Mouse (Mus musculus) heart, embryonic 12.5 days (tissue): ENCODE results near the gene Slc37a4. TPM values are rescaled to one million over a fixed set of nuclear protein-coding genes. Genes with fewer than 3 reads are reported as not detected.
"Not testable (repeated sequence)": the region's sequence is repeated elsewhere in the genome, so short reads cannot be mapped to it uniquely, and the experiment has no call there.

Experiments used
- ATAC-seq: fragments of 200-750 bp; cut with Nextera tagmentation; 2 replicates; pipeline ENCODE4 v1.8.0; 2017; ENCODE audit warnings: moderate TSS enrichment, moderate library complexity; ENCODE audit not compliant: insufficient number of reproducible peaks, low FRiP score
- H3K27ac ChIP-seq: fragments of 300-500 bp; sonication (generic); 2 replicates; pipeline ENCODE4 v1.5.1; 2016; ENCODE audit warnings: mild to moderate bottlenecking, moderate library complexity; ENCODE audit not compliant: poor library complexity, severe bottlenecking
- H3K27me3 ChIP-seq: fragments of 300-500 bp; sonication (generic); replicated peaks from 2 replicates; pipeline ENCODE4 v1.6.1; 2016; ENCODE audit warnings: mild to moderate bottlenecking, moderate library complexity
- H3K36me3 ChIP-seq: fragments of 300-500 bp; sonication (generic); 2 replicates; pipeline ENCODE4 v1.6.1; 2016; ENCODE audit warnings: mild to moderate bottlenecking, moderate library complexity
- H3K4me1 ChIP-seq: fragments of 300-500 bp; sonication (generic); replicated peaks from 2 replicates; pipeline ENCODE4 v1.6.1; 2016; ENCODE audit warnings: mild to moderate bottlenecking
- H3K4me2 ChIP-seq: fragments of 300-500 bp; sonication (generic); 2 replicates; pipeline ENCODE4 v1.6.1; 2016; ENCODE audit warnings: mild to moderate bottlenecking, moderate library complexity
- H3K4me3 ChIP-seq: fragments of 300-500 bp; sonication (generic); 2 replicates; pipeline ENCODE4 v1.5.1; 2016; ENCODE audit warnings: mild to moderate bottlenecking
- H3K9ac ChIP-seq: fragments of 300-500 bp; sonication (generic); 2 replicates; pipeline ENCODE4 v1.6.1; 2016; ENCODE audit warnings: mild to moderate bottlenecking, moderate library complexity
- H3K9me3 ChIP-seq: fragments of 300-500 bp; sonication (generic); replicated peaks from 2 replicates; pipeline ENCODE4 v1.6.1; 2016; ENCODE audit warnings: mild to moderate bottlenecking, moderate library complexity
- WGBS: fragments of 180-500 bp; shearing (Covaris S2); methylation state at CpG from one replicate; pipeline ENCODE4 v1.1.7; 2016; 5-methylcytosine and 5-hydroxymethylcytosine counted together
- polyA plus RNA-seq: library from polyadenylated mRNA; unstranded; fragments of >200 nt; fragmentation: Nextera tagmentation; extraction: Ambion mirVana; gene quantifications from 2 replicates; pipeline ENCODE4 v1.2.1, GENCODE M21; 2016

Gene Slc37a4
- polyA plus RNA-seq, result 28.1 and 33.0 TPM in 2 replicates

- peak; percentile 99 for ATAC-seq
- H3K4me2 ChIP-seq, result peak within 1 kb of the TSS; percentile 95
- H3K27ac ChIP-seq, result peak within 1 kb of the TSS; percentile 93
- under 1% methylated on average over 43 of the region's 43 CpGs for WGBS
- H3K9ac ChIP-seq, result peak within 1 kb of the TSS; percentile 92
- peaks cover 23% of the 10 kb centered on the region for H3K4me1 ChIP-seq
- H3K4me3 ChIP-seq, result peak within 1 kb of the TSS; percentile 82
- H3K9me3 ChIP-seq, result no peaks in the 10 kb centered on the region
- peaks cover 36% of the 10 kb centered on the region for H3K36me3 ChIP-seq
- H3K27me3 ChIP-seq, result no peaks in the 10 kb centered on the region
Measured at GRCm38 (mm10) chr9:44396684-44397411, at the start of gene Slc37a4. Slc37a4 (plus strand) TSS chr9:44396852.

- H3K36me3 ChIP-seq, result peaks cover 56% of the 10 kb centered on the region
- no peak overlapping the region for H3K4me3 ChIP-seq
- no peaks in the 10 kb centered on the region for H3K27me3 ChIP-seq
- no peak for ATAC-seq
- H3K4me2 ChIP-seq, result no peak overlapping the region
- peaks cover 15% of the 10 kb centered on the region for H3K4me1 ChIP-seq
- H3K9me3 ChIP-seq, result no peaks in the 10 kb centered on the region
- 94% methylated on average over 9 of the region's 9 CpGs for WGBS
- H3K27ac ChIP-seq, result no peak overlapping the region
- H3K9ac ChIP-seq, result no peak overlapping the region
Measured at GRCm38 (mm10) chr9:44347166-44347565, 49.5 kb upstream of the Slc37a4 start.

GRCm38 (mm10) chr9:44347621-44348020, 49.0 kb upstream of the Slc37a4 start:
- H3K4me1 ChIP-seq, result peaks cover 10% of the 10 kb centered on the region
- H3K4me3 ChIP-seq, result no peak overlapping the region
- no peak for ATAC-seq
- no peak overlapping the region for H3K9ac ChIP-seq
- no peak overlapping the region for H3K27ac ChIP-seq
- peaks cover 60% of the 10 kb centered on the region for H3K36me3 ChIP-seq
- H3K27me3 ChIP-seq, result no peaks in the 10 kb centered on the region
- H3K9me3 ChIP-seq, result no peaks in the 10 kb centered on the region
- WGBS, result 87% methylated on average over 4 of the region's 4 CpGs
- no peak overlapping the region for H3K4me2 ChIP-seq

- 93% methylated on average over 4 of the region's 4 CpGs for WGBS
- ATAC-seq, result no peak
- H3K9ac ChIP-seq, result no peak overlapping the region
Measured at GRCm38 (mm10) chr9:44348546-44348945, 48.1 kb upstream of the Slc37a4 start.

DNA sequence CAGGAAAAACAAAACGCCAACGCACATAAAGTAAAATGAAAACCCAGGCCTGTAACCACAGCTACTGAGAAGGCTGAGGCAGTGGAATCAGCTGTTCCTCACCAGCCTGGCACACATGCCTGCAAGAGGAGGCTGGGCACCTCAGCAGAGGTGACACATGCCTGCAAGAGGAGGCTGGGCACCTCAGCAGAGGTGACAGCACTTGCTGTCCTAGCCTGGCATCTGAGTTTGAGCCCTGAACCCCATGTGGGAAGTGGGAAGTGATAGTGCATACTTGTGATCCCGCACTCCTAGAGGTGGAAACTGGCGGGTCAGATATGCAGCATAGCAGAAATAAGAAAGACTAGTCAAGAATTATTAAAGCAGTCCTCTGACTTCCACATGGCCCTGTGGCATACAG, 45.3 kb upstream of the Slc37a4 start:
- ATAC-seq, result no peak
- H3K4me2 ChIP-seq, result no peak overlapping the region
- 97% methylated on average over 4 of the region's 4 CpGs for WGBS
- no peak overlapping the region for H3K27ac ChIP-seq
- no peak overlapping the region for H3K4me3 ChIP-seq
- H3K27me3 ChIP-seq, result no peaks in the 10 kb centered on the region
- no peaks in the 10 kb centered on the region for H3K9me3 ChIP-seq
- no peaks in the 10 kb centered on the region for H3K4me1 ChIP-seq
- H3K36me3 ChIP-seq, result peaks cover 97% of the 10 kb centered on the region
- no peak overlapping the region for H3K9ac ChIP-seq

More at GRCm38 (mm10) chr9:44348546-44348945, 48.1 kb upstream of the Slc37a4 start:
- H3K4me3 ChIP-seq, result no peak overlapping the region
- H3K36me3 ChIP-seq, result peaks cover 69% of the 10 kb centered on the region
- no peaks in the 10 kb centered on the region for H3K27me3 ChIP-seq
- peaks cover 3% of the 10 kb centered on the region; the same call in 1 of the 2 replicates for H3K4me1 ChIP-seq
- H3K27ac ChIP-seq, result no peak overlapping the region
- no peak overlapping the region for H3K4me2 ChIP-seq
- H3K9me3 ChIP-seq, result no peaks in the 10 kb centered on the region

DNA sequence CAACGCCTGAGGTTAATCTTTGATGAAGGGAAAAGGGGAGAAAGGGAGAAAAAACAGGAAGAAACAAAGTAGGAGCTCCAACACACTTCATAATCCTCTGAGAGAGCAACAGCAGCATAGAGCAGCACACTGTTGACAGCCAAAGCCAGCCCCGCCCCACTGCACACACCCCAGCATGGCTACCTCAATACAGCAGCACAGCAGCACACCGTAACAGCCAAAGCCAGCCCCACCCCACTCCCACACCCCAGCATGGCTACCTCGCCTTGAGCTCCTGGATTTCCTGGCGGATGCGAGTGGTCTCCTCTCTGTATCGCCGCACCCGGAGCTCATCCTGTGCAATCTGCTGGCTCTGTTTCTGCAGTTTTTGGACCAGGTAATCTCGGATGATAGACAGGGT, 44.3 kb upstream of the Slc37a4 start:
- Histone ChIP-seq H3K9me3 (no peaks in the 10 kb centered on the region), H3K27ac (no peak overlapping the region), H3K27me3 (no peaks in the 10 kb centered on the region), H3K4me1 (no peaks in the 10 kb centered on the region), H3K36me3 (peaks cover 97% of the 10 kb centered on the region), H3K4me3 (no peak overlapping the region), H3K4me2 (no peak overlapping the region), H3K9ac (no peak overlapping the region)
- 89% methylated on average over 10 of the region's 10 CpGs for WGBS
- peak; percentile 63; the same call in 1 of the 2 replicates for ATAC-seq

DNA sequence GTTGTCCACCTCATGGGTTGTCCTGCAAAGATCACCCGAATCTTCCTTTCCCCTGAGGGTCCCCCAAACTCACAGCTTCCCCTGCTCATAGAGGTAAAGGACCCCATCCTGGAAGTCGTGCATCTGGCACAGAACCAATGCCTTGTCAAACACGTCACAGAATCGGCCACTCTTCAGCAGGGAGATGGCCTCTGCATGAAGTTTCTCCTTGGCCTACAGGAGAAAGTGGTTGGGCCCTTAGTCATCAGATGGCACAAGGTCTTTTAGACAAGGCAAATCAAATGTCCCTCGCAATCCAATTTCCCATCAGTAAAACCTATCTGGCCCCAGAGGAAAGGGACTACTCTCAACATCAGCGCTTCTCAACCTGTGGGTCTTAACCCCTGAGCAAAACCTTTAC, 43.5 kb upstream of the Slc37a4 start:
- H3K36me3 ChIP-seq, result peaks cover 95% of the 10 kb centered on the region
- no peak overlapping the region for H3K9ac ChIP-seq
- no peak overlapping the region for H3K4me3 ChIP-seq
- no peaks in the 10 kb centered on the region for H3K9me3 ChIP-seq
- no peak overlapping the region for H3K27ac ChIP-seq
- no peaks in the 10 kb centered on the region for H3K4me1 ChIP-seq
- no peak for ATAC-seq
- no peak overlapping the region for H3K4me2 ChIP-seq
- no peaks in the 10 kb centered on the region for H3K27me3 ChIP-seq
- WGBS, result 90% methylated on average over 6 of the region's 6 CpGs

DNA sequence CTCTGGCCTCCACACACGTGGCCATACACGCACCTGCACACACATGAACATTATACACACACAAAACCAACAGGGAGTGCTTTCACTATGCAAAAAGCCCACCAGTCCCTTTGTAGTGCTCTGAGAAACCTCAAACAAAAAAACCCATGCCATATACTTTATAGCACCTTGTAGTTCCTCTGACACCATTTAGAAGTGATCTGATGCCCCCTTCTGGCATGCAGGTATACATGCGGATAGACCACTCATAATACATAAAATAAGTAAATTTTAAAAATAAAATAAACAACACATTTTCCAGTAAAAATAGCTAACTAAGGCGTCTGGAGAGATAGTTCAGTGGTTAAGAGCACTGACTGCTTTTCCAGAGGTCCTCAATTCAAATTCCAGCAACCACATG, 39.4 kb upstream of the Slc37a4 start:
- no peak for ATAC-seq
- H3K4me3 ChIP-seq, result no peak overlapping the region
- no peak overlapping the region for H3K4me2 ChIP-seq
- H3K9ac ChIP-seq, result no peak overlapping the region
- peaks cover 72% of the 10 kb centered on the region for H3K36me3 ChIP-seq
- no peaks in the 10 kb centered on the region for H3K27me3 ChIP-seq
- 74% methylated on average over 4 of the region's 4 CpGs for WGBS
- H3K27ac ChIP-seq, result no peak overlapping the region
- no peaks in the 10 kb centered on the region for H3K9me3 ChIP-seq
- H3K4me1 ChIP-seq, result peaks cover 7% of the 10 kb centered on the region

GRCm38 (mm10) chr9:44361190-44361917, 35.3 kb upstream of the Slc37a4 start, which contains the start of gene Vps11:
Vps11 (minus strand) TSS chr9:44361670.
- peak; percentile 93 for ATAC-seq
- H3K9ac ChIP-seq, result peak within 1 kb of the TSS; percentile 88
- WGBS, result under 1% methylated on average over 44 of the region's 44 CpGs

GRCm38 (mm10) chr9:44361931-44362330, 34.7 kb upstream of the Slc37a4 start:
- H3K9me3 ChIP-seq, ATAC-seq, H3K4me1 ChIP-seq, H3K9ac ChIP-seq, H3K27me3 ChIP-seq, H3K27ac ChIP-seq: not testable (repeated sequence)
- Histone ChIP-seq H3K36me3 (peaks cover 24% of the 10 kb centered on the region), H3K4me3 (peak overlapping the region; percentile 99), H3K4me2 (peak overlapping the region; percentile 96)
- WGBS, result 45% methylated on average over 4 of the region's 4 CpGs

More at GRCm38 (mm10) chr9:44361190-44361917, 35.3 kb upstream of the Slc37a4 start, which contains the start of gene Vps11:
- peaks cover 7% of the 10 kb centered on the region for H3K4me1 ChIP-seq
- peak within 1 kb of the TSS; percentile 72 for H3K27ac ChIP-seq
- no peaks in the 10 kb centered on the region for H3K9me3 ChIP-seq
- H3K4me2 ChIP-seq, result peak within 1 kb of the TSS; percentile 96
- no peaks in the 10 kb centered on the region for H3K27me3 ChIP-seq
- peaks cover 30% of the 10 kb centered on the region for H3K36me3 ChIP-seq
- H3K4me3 ChIP-seq, result peak within 1 kb of the TSS; percentile 99

DNA sequence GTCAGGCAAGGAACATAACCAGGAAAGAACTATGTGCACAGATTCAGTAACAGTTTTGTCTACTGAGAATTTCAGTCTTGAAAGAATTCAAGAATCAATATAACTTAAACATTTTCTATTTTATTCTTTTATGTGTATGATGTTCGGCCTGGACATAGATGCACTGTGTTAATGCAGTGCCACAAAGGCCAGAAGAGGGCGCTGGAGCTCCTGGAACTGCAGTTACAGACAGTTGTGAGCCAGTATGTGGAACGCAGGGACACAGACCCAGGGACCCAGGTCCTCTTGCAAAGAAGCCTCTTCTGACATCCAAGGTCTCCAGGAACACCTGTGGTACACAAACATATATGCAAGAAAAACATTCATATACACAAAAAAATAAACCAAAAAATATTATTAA, 32.2 kb upstream of the Slc37a4 start:
- H3K36me3 ChIP-seq, result peaks cover 2% of the 10 kb centered on the region
- no peak for ATAC-seq
- H3K9ac ChIP-seq, result no peak overlapping the region
- no peaks in the 10 kb centered on the region for H3K9me3 ChIP-seq
- H3K4me2 ChIP-seq, result no peak overlapping the region
- WGBS, result 60% methylated on average over 3 of the region's 3 CpGs
- no peaks in the 10 kb centered on the region for H3K27me3 ChIP-seq
- H3K4me1 ChIP-seq, result peaks cover 7% of the 10 kb centered on the region
- no peak overlapping the region for H3K4me3 ChIP-seq
- no peak overlapping the region for H3K27ac ChIP-seq
